Mouse (Mus musculus): Measurements from ENCODE around the gene Ampd2. TPM values are rescaled to one million over a fixed set of nuclear protein-coding genes. Genes with fewer than 3 reads are reported as not detected.
A peak's percentile ranks its signal among the peaks of the same experiment; 100 is the strongest.

The Ampd2 gene
- polyA plus RNA-seq, 1 experiment from 2014 or later = 64.3 TPM

DNA sequence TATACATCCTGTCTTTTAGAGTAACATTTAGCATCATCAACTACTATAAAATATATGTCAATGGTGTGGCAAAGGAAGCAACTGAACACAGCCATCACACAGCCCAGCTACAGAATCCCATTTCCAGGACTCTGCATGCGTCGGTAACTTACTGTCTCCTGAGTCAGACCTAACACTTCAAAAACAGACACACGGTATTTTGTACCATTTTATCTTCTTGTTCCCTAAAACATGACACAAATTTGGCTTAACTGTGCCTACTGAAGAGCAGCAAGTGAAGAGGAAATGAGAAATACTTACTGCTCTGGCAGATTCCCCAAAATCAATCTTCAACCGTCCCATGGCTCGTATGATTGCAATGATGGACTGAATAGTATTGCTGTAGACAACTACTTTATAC is 36.8 kb upstream of the Ampd2 start:
- Histone ChIP-seq H3K4me1 (replicated peaks; ENCODE audit: control insufficient read depth, insufficient read depth, low read length) (no peaks in the 10 kb centered on the region), H3K9ac (replicated peaks; ENCODE audit: low read depth, low read length) (no peak overlapping the region), H3K9me3 (ENCODE audit: control insufficient read depth, low read length) (no peaks in the 10 kb centered on the region), H3K27me3 (replicated peaks; ENCODE audit: control insufficient read depth, insufficient read depth, low read length) (no peaks in the 10 kb centered on the region), H3K4me3 (replicated peaks; ENCODE audit: low read length) (no peak overlapping the region), H3K36me3 (ENCODE audit: control insufficient read depth, insufficient read depth) (peaks cover 9% of the 10 kb centered on the region; the same call in 1 of the 2 replicates), H3K27ac (ENCODE audit: low read length) (no peak overlapping the region), H3K4me2 (ENCODE audit: low read length) (no peak overlapping the region)
- ATAC-seq = no peak
- 88% methylated on average over 5 of the region's 5 CpGs for WGBS

DNA sequence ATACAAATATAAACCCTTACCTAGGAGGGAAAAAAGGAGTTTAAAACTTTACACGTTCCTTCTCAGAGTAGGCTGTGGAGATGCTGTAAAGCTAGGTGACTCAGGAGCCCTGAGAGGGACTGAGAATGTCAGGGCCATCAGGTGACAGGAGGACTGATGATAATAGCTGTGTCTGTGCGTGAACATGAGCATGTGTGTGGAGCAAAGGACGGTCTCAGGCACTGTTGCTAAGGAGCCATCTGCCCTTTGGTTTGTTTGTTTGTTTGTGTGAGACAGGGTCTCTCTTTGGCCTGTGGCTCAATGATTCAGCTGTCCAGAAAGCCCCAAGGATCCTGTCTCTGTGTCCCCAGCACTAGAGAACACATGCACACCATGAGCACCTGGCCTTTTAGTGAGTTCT is 34.6 kb upstream of the Ampd2 start:
- no peak overlapping the region for H3K4me3 ChIP-seq (replicated peaks; ENCODE audit: low read length)
- 90% methylated on average over 3 of the region's 3 CpGs for WGBS
- H3K36me3 ChIP-seq (ENCODE audit: control insufficient read depth, insufficient read depth) = peaks cover 9% of the 10 kb centered on the region; the same call in 1 of the 2 replicates
- no peak for ATAC-seq
- H3K27me3 ChIP-seq (replicated peaks; ENCODE audit: control insufficient read depth, insufficient read depth, low read length) = no peaks in the 10 kb centered on the region
- no peak overlapping the region for H3K4me2 ChIP-seq (ENCODE audit: low read length)
- H3K9me3 ChIP-seq (ENCODE audit: control insufficient read depth, low read length) = no peaks in the 10 kb centered on the region
- H3K4me1 ChIP-seq (replicated peaks; ENCODE audit: control insufficient read depth, insufficient read depth, low read length) = no peaks in the 10 kb centered on the region
- no peak overlapping the region for H3K27ac ChIP-seq (ENCODE audit: low read length)
- H3K9ac ChIP-seq (replicated peaks; ENCODE audit: low read depth, low read length) = no peak overlapping the region

DNA sequence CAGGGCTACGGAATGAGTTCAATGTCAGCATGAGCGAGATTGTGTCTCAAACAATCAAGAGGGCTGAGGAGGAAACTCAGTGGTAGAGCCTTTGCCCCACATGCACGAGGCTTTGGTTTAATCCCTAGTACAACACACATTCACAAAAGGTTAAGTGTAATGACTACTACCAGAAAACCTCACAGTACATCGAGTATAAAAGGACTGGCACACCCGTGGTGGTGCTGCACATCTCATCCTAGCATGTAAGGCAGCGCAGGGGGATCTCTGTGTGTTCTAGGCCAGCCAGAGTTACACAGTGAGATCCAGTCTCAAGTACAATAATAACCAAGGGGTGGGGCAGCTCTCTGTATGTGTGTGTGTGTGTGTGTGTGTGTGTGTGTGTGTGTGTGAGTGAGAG is 31.0 kb upstream of the Ampd2 start:
- H3K4me1 ChIP-seq (replicated peaks; ENCODE audit: control insufficient read depth, insufficient read depth, low read length) = no peaks in the 10 kb centered on the region
- peaks cover 10% of the 10 kb centered on the region; the same call in 1 of the 2 replicates for H3K36me3 ChIP-seq (ENCODE audit: control insufficient read depth, insufficient read depth)
- H3K9me3 ChIP-seq (ENCODE audit: control insufficient read depth, low read length) = no peaks in the 10 kb centered on the region
- H3K27me3 ChIP-seq (replicated peaks; ENCODE audit: control insufficient read depth, insufficient read depth, low read length) = no peaks in the 10 kb centered on the region
- WGBS = 92% methylated on average over 6 of the region's 6 CpGs
- no peak overlapping the region for H3K4me2 ChIP-seq (ENCODE audit: low read length)
- ATAC-seq = no peak
- H3K27ac ChIP-seq (ENCODE audit: low read length) = no peak overlapping the region
- H3K9ac ChIP-seq (replicated peaks; ENCODE audit: low read depth, low read length) = no peak overlapping the region
- no peak overlapping the region for H3K4me3 ChIP-seq (replicated peaks; ENCODE audit: low read length)

- Histone ChIP-seq H3K9ac (replicated peaks; ENCODE audit: low read depth, low read length) (no peak overlapping the region), H3K36me3 (ENCODE audit: control insufficient read depth, insufficient read depth) (peaks cover 12% of the 10 kb centered on the region), H3K4me1 (replicated peaks; ENCODE audit: control insufficient read depth, insufficient read depth, low read length) (no peaks in the 10 kb centered on the region), H3K27me3 (replicated peaks; ENCODE audit: control insufficient read depth, insufficient read depth, low read length) (no peaks in the 10 kb centered on the region), H3K27ac (ENCODE audit: low read length) (no peak overlapping the region), H3K4me3 (replicated peaks; ENCODE audit: low read length) (no peak overlapping the region), H3K4me2 (ENCODE audit: low read length) (no peak overlapping the region), H3K9me3 (ENCODE audit: control insufficient read depth, low read length) (no peaks in the 10 kb centered on the region)
- 90% methylated on average over 7 of the region's 7 CpGs for WGBS
- ATAC-seq = no peak
These were observed 27.3 kb upstream of the Ampd2 start for GRCm38 (mm10) chr3:108113591-108114289.

GRCm38 (mm10) chr3:108112666-108113065 is 26.2 kb upstream of the Ampd2 start:
- no peak overlapping the region for H3K4me2 ChIP-seq (ENCODE audit: low read length)
- H3K4me3 ChIP-seq (replicated peaks; ENCODE audit: low read length) = no peak overlapping the region
- H3K4me1 ChIP-seq (replicated peaks; ENCODE audit: control insufficient read depth, insufficient read depth, low read length) = no peaks in the 10 kb centered on the region
- no peaks in the 10 kb centered on the region for H3K27me3 ChIP-seq (replicated peaks; ENCODE audit: control insufficient read depth, insufficient read depth, low read length)
- no peak overlapping the region for H3K27ac ChIP-seq (ENCODE audit: low read length)
- 72% methylated on average over 4 of the region's 4 CpGs for WGBS
- no peaks in the 10 kb centered on the region for H3K9me3 ChIP-seq (ENCODE audit: control insufficient read depth, low read length)
- H3K36me3 ChIP-seq (ENCODE audit: control insufficient read depth, insufficient read depth) = peaks cover 14% of the 10 kb centered on the region
- no peak for ATAC-seq
- no peak overlapping the region for H3K9ac ChIP-seq (replicated peaks; ENCODE audit: low read depth, low read length)

DNA sequence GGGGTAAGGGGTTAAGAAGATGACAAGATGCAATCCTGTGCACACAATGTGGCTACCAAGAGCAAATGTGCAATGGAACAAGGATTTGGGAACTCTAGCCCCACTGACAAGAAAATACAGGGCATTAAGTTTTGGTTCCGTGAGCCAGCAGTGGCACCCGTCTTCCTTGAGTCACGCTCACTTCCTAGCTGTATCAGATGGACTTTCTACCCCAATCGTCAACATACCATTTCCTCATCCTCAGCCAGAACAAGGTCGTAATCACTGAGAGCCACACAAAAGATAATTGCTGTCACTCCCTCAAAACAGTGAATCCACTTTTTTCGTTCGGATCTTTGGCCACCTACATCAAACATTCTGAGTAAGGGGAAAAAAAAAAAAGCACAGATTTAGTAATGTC is 25.8 kb upstream of the Ampd2 start:
- Histone ChIP-seq H3K4me3 (replicated peaks; ENCODE audit: low read length) (no peak overlapping the region), H3K4me1 (replicated peaks; ENCODE audit: control insufficient read depth, insufficient read depth, low read length) (no peaks in the 10 kb centered on the region), H3K36me3 (ENCODE audit: control insufficient read depth, insufficient read depth) (peaks cover 14% of the 10 kb centered on the region), H3K9ac (replicated peaks; ENCODE audit: low read depth, low read length) (no peak overlapping the region), H3K9me3 (ENCODE audit: control insufficient read depth, low read length) (no peaks in the 10 kb centered on the region), H3K27ac (ENCODE audit: low read length) (no peak overlapping the region), H3K27me3 (replicated peaks; ENCODE audit: control insufficient read depth, insufficient read depth, low read length) (no peaks in the 10 kb centered on the region), H3K4me2 (ENCODE audit: low read length) (no peak overlapping the region)
- ATAC-seq = no peak
- WGBS = 80% methylated on average over 7 of the region's 7 CpGs

DNA sequence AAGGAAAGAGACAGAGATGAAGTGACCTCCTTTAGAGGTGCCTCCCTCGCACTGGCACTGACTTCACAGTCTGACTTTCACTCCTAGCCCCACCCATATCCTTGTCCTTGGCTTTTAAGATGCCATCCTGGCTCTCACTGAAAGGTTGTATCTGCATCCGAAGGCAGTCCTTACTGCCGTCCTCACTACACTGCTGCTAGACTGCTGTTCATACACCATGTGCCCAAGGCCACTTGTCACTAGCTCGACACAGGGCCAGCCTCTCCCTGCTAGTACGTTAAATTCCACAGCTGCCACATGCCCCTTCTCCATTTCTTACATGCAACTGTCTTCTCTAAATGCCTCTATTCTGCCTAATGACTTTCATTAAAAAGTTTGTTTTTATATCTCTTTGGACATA is 24.9 kb upstream of the Ampd2 start:
- Histone ChIP-seq H3K27me3 (replicated peaks; ENCODE audit: control insufficient read depth, insufficient read depth, low read length) (no peaks in the 10 kb centered on the region), H3K36me3 (ENCODE audit: control insufficient read depth, insufficient read depth) (peaks cover 14% of the 10 kb centered on the region), H3K27ac (ENCODE audit: low read length) (no peak overlapping the region), H3K9ac (replicated peaks; ENCODE audit: low read depth, low read length) (no peak overlapping the region), H3K4me2 (ENCODE audit: low read length) (no peak overlapping the region), H3K4me3 (replicated peaks; ENCODE audit: low read length) (no peak overlapping the region), H3K4me1 (replicated peaks; ENCODE audit: control insufficient read depth, insufficient read depth, low read length) (no peaks in the 10 kb centered on the region), H3K9me3 (ENCODE audit: control insufficient read depth, low read length) (no peaks in the 10 kb centered on the region)
- WGBS = 84% methylated on average over 5 of the region's 5 CpGs
- no peak for ATAC-seq

DNA sequence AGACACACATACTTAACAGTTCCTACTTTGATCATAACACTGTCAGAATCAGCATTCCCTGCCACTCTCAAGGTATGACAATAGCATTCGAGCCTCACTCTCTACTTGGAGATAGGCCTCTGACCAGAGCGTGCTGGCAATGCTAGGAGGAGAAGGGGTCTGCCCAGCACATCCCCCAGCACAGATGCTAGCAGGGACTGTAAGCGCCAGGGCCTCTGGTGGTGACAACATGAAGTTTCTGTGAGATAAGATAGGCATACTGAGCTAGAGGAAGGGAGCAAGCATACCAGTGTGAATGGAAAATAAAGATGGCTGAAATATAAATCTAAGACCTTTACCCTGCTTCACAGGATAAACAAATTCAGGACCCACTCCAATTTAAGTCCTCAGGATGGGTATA is 18.8 kb upstream of the Ampd2 start:
- Histone ChIP-seq H3K9ac (replicated peaks; ENCODE audit: low read depth, low read length) (no peak overlapping the region), H3K4me1 (replicated peaks; ENCODE audit: control insufficient read depth, insufficient read depth, low read length) (peaks cover 15% of the 10 kb centered on the region), H3K9me3 (ENCODE audit: control insufficient read depth, low read length) (no peaks in the 10 kb centered on the region), H3K4me3 (replicated peaks; ENCODE audit: low read length) (no peak overlapping the region), H3K27ac (ENCODE audit: low read length) (no peak overlapping the region), H3K36me3 (ENCODE audit: control insufficient read depth, insufficient read depth) (peaks cover 10% of the 10 kb centered on the region; the same call in 1 of the 2 replicates), H3K4me2 (ENCODE audit: low read length) (no peak overlapping the region), H3K27me3 (replicated peaks; ENCODE audit: control insufficient read depth, insufficient read depth, low read length) (no peaks in the 10 kb centered on the region)
- 86% methylated on average over 3 of the region's 3 CpGs for WGBS
- no peak for ATAC-seq

GRCm38 (mm10) chr3:108102075-108102474 is 15.6 kb upstream of the Ampd2 start:
- no peak overlapping the region for H3K4me2 ChIP-seq (ENCODE audit: low read length)
- WGBS = 37% methylated on average over 6 of the region's 6 CpGs
- ATAC-seq = peak; percentile 27; the same call in 1 of the 2 replicates

More at GRCm38 (mm10) chr3:108102075-108102474, 15.6 kb upstream of the Ampd2 start:
- Histone ChIP-seq H3K9ac (replicated peaks; ENCODE audit: low read depth, low read length) (no peak overlapping the region), H3K27ac (ENCODE audit: low read length) (peak overlapping the region; percentile 25), H3K4me3 (replicated peaks; ENCODE audit: low read length) (no peak overlapping the region), H3K9me3 (ENCODE audit: control insufficient read depth, low read length) (no peaks in the 10 kb centered on the region), H3K27me3 (replicated peaks; ENCODE audit: control insufficient read depth, insufficient read depth, low read length) (no peaks in the 10 kb centered on the region), H3K4me1 (replicated peaks; ENCODE audit: control insufficient read depth, insufficient read depth, low read length) (peaks cover 15% of the 10 kb centered on the region), H3K36me3 (ENCODE audit: control insufficient read depth, insufficient read depth) (peaks cover 4% of the 10 kb centered on the region; the same call in 1 of the 2 replicates)
